Mouse (Mus musculus): ENCODE measurements around the gene Vat1l.

DNA sequence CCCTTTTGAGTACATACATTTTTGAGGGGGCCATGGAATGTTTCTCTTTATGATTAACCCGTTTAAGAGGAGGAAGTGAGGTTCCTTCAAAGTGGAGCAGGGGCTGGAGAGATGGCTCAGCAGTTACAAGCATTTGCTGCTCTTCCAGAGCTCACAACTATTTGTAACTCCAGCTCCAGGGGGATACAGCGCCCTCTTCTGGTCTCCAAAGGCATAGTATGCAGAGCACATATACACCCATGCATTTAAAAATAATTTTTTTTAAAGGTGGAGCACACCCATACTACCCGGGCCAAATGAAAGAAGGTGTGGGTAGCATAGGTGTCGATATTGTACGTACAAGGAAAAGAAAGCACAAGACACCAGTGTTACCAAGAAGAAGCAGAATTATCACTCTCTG, 157.8 kb downstream of the Vat1l start:
- TF ChIP-seq POLR2AphosphoS2 (IDR thresholded peaks at IDR 0.05; ENCODE audit: insufficient read length, low read depth) (no peak), MAX (IDR thresholded peaks at IDR 0.05; ENCODE audit: low read depth) (no peak), POLR2A (IDR thresholded peaks at IDR 0.05; ENCODE audit: insufficient read length, low read depth) (no peak), TCF12 (IDR thresholded peaks at IDR 0.05; ENCODE audit: insufficient read depth, poor library complexity, severe bottlenecking) (no peak), REST (IDR thresholded peaks at IDR 0.05; ENCODE audit: insufficient read depth, insufficient read length) (no peak), E2F4 (IDR thresholded peaks at IDR 0.05; ENCODE audit: insufficient read depth) (no peak), MYOD1 (IDR thresholded peaks at IDR 0.05; ENCODE audit: control insufficient read depth in 1 of 3, insufficient read length in 2 of 3, low read depth in 2 of 3) (no peak), CEBPB (IDR thresholded peaks at IDR 0.05; ENCODE audit: insufficient read depth, poor library complexity, severe bottlenecking) (no peak), USF1 (IDR thresholded peaks at IDR 0.05; ENCODE audit: low read depth) (no peak)
